Mouse (Mus musculus) MEL (cell line): ENCODE measurements around the gene Rhou.

Source experiments
- CHD2 ChIP-seq: IDR thresholded peaks from 2 replicates; pipeline ENCODE4 v1.6.1; 2011; ENCODE audit warnings: low read length, improper control_type of control experiment
- CTCF ChIP-seq, 3 experiments: IDR thresholded peaks in 2 of 3; conservative IDR thresholded peaks in 1 of 3; 2 replicates each; pipeline ENCODE4 v1.5.1; 2011 to 2012; ENCODE audit warnings: low read length in 3 of 3, low read depth in 2 of 3, mild to moderate bottlenecking in 2 of 3, improper control_type of control experiment in 1 of 3, inconsistent platforms in 1 of 3, mixed read lengths in 1 of 3, moderate library complexity in 1 of 3; ENCODE audit not compliant: control insufficient read depth in 1 of 3, insufficient read depth in 1 of 3, poor library complexity in 1 of 3, severe bottlenecking in 1 of 3
- ELF1 ChIP-seq: IDR thresholded peaks from 2 replicates; pipeline ENCODE4 v1.6.1; 2014; ENCODE audit warnings: low read depth, mild to moderate bottlenecking, inconsistent platforms, low read length, improper control_type of control experiment, moderate library complexity
- EP300 ChIP-seq, 2 experiments: IDR thresholded peaks; 2 replicates each; pipeline ENCODE4 v1.6.1; 2011; ENCODE audit warnings: improper control_type of control experiment in 2 of 2, low read length in 2 of 2, low read depth in 1 of 2, mild to moderate bottlenecking in 1 of 2
- GATA1 ChIP-seq: IDR thresholded peaks from 2 replicates; pipeline ENCODE4 v1.6.1; 2011; ENCODE audit warnings: low read depth, low read length, improper control_type of control experiment
- MYC ChIP-seq: IDR thresholded peaks from 2 replicates; pipeline ENCODE4 v1.6.1; 2011; ENCODE audit warnings: low read depth, mild to moderate bottlenecking, low read length, improper control_type of control experiment, moderate library complexity
- POLR2A ChIP-seq, 2 experiments: IDR thresholded peaks; 2 replicates each; pipeline ENCODE4 v1.6.1; 2011 to 2012; ENCODE audit warnings: low read length in 2 of 2, mild to moderate bottlenecking in 2 of 2, control low read depth in 1 of 2, improper control_type of control experiment in 1 of 2, low read depth in 1 of 2, moderate library complexity in 1 of 2; ENCODE audit not compliant: control insufficient read depth in 1 of 2, insufficient read depth in 1 of 2, poor library complexity in 1 of 2
- POLR2AphosphoS2 ChIP-seq: IDR thresholded peaks from 2 replicates; pipeline ENCODE4 v1.6.1; 2011; ENCODE audit warnings: low read length, improper control_type of control experiment
- RCOR1 ChIP-seq: IDR thresholded peaks from 2 replicates; pipeline ENCODE4 v1.6.1; 2012; ENCODE audit warnings: low read depth, mild to moderate bottlenecking, inconsistent platforms, low read length, improper control_type of control experiment
- TAL1 ChIP-seq: IDR thresholded peaks from 2 replicates; pipeline ENCODE4 v1.6.1; 2012; ENCODE audit warnings: mild to moderate bottlenecking, inconsistent platforms, low read length, moderate library complexity, mixed read lengths
- UBTF ChIP-seq: IDR thresholded peaks from 2 replicates; pipeline ENCODE4 v1.6.1; 2012; ENCODE audit warnings: low read depth, mild to moderate bottlenecking, inconsistent platforms, low read length, improper control_type of control experiment, moderate library complexity, borderline replicate concordance; ENCODE audit not compliant: insufficient read depth
- USF1 ChIP-seq: IDR thresholded peaks from 2 replicates; pipeline ENCODE4 v1.6.1; 2014; ENCODE audit warnings: low read depth, mild to moderate bottlenecking, inconsistent platforms, low read length, improper control_type of control experiment, moderate library complexity

- TF ChIP-seq TAL1 (no peak), ELF1 (no peak), MYC (no peak), GATA1 (no peak), POLR2A (IDR thresholded peaks at IDR 0.05; ENCODE audit: control insufficient read depth in 1 of 2, insufficient read depth in 1 of 2, low read depth in 1 of 2, low read length in 2 of 2, poor library complexity in 1 of 2) (no peak), CHD2 (no peak), UBTF (no peak), CTCF (IDR thresholded peaks at IDR 0.05 in 2 of 3, conservative IDR thresholded peaks at IDR 0.05 in 1 of 3; ENCODE audit: control insufficient read depth in 1 of 3, insufficient read depth in 1 of 3, low read depth in 2 of 3, low read length in 3 of 3, poor library complexity in 1 of 3, severe bottlenecking in 1 of 3) (no peak), USF1 (no peak), POLR2AphosphoS2 (no peak), RCOR1 (no peak), EP300 (IDR thresholded peaks at IDR 0.05; ENCODE audit: low read depth in 1 of 2, low read length in 2 of 2) (no peak)
Observed at GRCm38 (mm10) chr8:123666832-123667231, 13.1 kb downstream of the Rhou start.
